Mouse (Mus musculus): ENCODE results near the gene Lrfn2.
A peak's percentile ranks its signal among the peaks of the same experiment; 100 is the strongest.

Lrfn2 gene

DNA sequence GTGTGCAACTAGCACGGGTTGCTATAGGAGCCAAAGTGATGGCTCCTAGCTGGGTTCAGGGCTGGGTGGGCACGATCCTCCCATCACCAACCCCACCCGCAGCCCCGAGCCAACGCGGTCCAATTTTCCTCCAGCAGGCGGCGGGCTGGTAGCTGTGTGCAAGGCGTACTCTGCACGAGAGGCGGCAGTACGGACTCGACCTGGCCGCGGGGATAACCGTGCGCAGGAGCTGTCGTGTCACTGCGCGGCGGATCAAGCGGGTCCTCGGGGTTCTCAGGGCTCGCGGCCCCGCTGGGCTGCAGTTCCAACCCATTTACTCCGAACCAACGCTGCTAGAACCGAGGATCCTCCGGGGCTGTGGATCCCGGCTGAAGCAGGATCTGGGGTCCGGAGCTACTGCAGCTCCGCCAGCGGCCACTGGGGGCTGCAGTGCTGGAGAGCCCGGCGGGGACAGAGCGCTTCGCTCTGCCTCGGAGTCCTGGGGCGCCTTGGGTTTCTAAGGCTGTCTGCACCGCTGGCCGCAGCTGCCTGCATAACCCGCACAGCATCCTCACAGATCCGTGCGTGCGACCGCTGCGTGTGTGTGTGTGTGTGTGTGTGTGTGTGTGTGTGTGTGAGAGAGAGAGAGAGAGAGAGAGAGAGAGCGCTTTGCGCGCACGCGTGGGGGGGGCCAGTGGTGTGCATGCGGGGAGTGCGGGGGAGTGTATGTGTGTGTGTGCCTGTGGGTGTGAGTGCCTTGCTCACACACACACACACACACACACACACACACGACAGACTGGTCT is at the start of gene Lrfn2:
Lrfn2 (plus strand) TSS at position 759 of the 785 bp plus-strand sequence.
- DNase-seq (ENCODE audit: low spot score in 2 of 2), result peak; percentile 91 to 93

GRCm38 (mm10) chr17:48887472-48888385 is 44.5 kb upstream of the Lrfn2 start:
- DNase-seq (ENCODE audit: low spot score in 2 of 2), result peak; percentile 78 to 82

- no peak for DNase-seq (ENCODE audit: low spot score in 2 of 2)
Observed at GRCm38 (mm10) chr17:48905286-48906040, 26.7 kb upstream of the Lrfn2 start.

- peak in 1 of 2 experiments; percentile 23 for DNase-seq (ENCODE audit: low spot score in 2 of 2)
Observed at GRCm38 (mm10) chr17:48913437-48913836, 18.7 kb upstream of the Lrfn2 start.

DNA sequence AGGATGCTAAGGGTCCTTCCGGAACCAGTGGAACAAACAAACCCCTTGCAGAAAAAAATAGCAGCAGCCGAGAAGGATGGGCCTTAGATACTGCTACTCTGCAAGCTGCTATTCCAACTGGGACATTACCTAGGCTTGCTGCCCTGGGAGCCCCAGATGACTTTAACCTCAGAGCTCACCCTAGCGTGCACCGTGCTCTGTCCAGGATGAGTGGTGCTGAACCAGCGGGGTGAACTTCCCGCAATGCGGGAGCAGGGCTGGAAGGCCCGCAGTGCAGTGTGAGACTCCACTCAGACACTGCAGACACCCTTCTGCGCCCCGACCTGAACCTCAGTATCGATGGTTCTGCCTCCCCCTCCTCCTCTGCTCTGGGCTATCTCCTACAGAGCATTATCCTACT is 14.8 kb upstream of the Lrfn2 start:
- no peak for DNase-seq (ENCODE audit: low spot score in 2 of 2)

- DNase-seq (ENCODE audit: low spot score in 2 of 2), result no peak
Observed at GRCm38 (mm10) chr17:48918458-48918857, 13.7 kb upstream of the Lrfn2 start.

DNA sequence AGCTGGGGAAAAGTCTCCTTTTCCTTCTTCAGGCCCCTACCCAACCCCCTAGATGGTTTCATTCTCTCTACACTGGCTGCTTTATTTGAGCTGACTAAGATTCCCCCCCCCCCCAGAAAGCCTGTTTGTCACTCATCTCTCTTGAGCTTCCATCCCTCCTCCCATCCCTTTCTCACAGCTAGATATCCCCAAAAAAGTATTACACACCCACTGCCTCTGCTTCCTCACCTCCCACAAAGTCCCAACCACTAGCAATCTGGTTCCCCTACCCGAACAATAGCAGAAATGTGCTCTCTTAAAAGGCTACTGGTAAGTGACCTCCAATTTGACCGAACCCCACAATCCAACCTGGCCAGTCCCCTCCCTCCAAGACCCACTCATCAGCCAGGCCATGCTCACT is 9.3 kb upstream of the Lrfn2 start:
- no peak for DNase-seq (ENCODE audit: low spot score in 2 of 2)

DNA sequence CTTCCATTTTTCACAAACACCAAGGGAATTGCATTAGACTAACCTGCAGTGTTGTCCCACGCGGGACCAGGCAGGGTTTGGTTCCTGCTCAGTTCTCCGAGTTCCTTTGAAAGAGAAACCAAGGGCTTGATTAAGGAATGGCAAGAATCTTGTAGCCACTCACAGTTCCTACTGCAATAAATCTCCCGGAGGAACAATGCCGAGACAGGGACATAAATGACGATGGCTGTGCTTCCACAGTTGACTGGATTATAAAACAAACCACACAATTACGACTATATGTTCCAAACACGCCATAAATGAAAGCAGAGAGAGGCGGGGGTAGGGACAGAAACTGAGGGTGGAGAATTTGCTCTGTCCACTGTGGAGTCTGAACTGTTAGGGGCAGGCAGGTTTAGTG is 6.8 kb upstream of the Lrfn2 start:
- no peak for DNase-seq (ENCODE audit: low spot score in 2 of 2)

DNA sequence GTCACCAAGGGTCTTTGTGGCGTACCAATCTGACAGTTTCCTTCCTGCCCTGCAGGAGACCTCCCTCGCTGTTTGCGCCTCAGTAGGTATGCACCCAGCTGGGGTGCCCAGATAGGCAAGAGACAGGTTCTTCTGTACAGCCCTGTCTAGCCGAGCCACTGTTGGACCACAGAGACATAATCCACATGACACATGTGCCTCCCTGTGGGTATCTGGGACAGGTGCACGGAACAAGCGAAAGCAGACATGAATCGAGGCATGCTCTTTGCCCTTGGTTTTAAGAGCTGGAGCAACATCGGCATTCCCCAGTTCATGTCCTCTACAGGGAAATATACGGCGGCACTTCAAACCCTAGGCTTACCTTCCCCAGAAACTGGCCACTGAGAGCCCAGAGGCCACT is 1.2 kb upstream of the Lrfn2 start:
- no peak for DNase-seq (ENCODE audit: low spot score in 2 of 2)

- peak; percentile 52 to 59 for DNase-seq (ENCODE audit: low spot score in 2 of 2)
Observed at GRCm38 (mm10) chr17:48932406-48932906, 277 bp downstream of the Lrfn2 start.

DNA sequence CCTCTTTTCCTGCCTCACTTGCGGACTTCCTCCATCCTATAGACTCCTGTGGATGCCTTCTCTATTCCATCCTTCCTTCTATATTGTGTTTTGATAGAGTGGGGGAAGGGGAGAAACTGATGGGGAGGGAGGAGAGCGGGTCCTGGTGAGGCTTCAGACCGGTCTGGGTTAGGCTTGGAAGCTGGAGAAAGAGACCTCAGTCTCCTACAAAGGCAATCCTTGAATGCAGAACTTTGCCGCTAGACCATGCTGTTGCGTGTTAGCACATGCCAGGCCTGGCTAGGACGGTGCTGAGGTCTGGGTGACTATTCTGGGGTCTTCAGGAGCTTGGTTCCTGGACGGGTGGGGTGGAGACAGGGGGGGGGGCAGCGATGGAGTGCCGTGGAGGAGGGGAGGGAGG is 737 bp downstream of the Lrfn2 start:
- DNase-seq (ENCODE audit: low spot score in 2 of 2), result no peak

DNA sequence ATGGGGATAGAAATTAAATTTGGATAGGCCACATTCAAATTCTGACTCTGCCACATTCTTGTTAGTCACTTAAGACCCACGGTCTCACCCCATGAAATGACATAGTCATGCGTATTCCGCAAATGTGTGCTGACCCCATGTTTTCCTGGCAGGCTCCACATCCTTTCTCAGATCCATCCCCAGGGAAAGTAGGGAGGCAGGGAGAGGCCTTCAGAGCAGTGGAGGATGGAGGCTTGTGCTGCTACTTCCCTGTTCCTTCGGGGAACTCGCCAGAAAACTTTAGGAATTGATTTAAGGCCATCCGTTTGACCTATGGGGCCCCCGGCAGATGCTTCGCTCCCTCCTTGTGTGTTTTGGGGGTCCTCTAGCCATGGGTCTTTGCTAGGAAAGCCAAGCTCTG is 3.0 kb downstream of the Lrfn2 start:
- DNase-seq (ENCODE audit: low spot score in 2 of 2), result no peak

GRCm38 (mm10) chr17:48936445-48937141 is 4.4 kb downstream of the Lrfn2 start:
- DNase-seq (ENCODE audit: low spot score in 2 of 2), result no peak

- DNase-seq (ENCODE audit: low spot score in 2 of 2), result no peak
Observed at GRCm38 (mm10) chr17:48938711-48939220, 6.6 kb downstream of the Lrfn2 start.

DNA sequence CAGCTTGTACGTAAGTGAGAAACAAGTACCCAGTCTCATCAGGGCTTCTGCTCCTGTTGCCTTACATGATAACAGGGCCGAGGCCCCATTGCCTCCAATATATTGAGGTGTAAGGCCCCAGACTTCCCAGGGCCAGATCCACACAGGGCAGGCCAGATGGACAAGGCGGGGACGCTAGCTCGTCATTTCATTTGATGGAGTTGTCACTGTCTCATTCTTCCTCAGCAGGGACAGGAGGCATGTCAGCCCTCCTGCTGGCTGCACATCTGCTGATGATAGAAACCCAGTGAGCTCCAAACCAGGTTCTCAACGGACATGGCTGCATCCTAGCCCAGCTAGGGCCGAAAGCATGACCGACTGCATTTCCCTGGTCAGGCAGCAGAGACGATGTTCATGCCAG is 14.1 kb downstream of the Lrfn2 start:
- no peak for DNase-seq (ENCODE audit: low spot score in 2 of 2)

DNA sequence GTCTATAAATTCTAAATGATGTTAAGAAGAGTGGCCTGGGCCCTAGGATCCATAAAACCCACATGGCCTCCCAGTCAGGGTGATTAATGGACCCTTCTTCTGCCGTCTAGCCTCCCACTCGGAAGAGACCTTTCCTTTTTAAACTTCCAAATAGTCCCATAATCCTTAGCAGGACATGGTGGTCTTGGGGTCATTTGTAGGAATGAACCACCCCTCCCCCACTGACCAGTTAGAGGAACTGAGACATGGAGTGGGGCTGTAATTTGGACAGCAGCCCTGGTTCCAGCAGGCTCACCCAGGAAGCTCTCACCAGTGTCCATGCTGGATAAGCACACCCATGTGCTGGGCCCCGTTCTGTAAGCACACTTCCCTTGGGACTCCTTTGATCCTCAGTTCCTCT is 14.6 kb downstream of the Lrfn2 start:
- no peak for DNase-seq (ENCODE audit: low spot score in 2 of 2)

DNA sequence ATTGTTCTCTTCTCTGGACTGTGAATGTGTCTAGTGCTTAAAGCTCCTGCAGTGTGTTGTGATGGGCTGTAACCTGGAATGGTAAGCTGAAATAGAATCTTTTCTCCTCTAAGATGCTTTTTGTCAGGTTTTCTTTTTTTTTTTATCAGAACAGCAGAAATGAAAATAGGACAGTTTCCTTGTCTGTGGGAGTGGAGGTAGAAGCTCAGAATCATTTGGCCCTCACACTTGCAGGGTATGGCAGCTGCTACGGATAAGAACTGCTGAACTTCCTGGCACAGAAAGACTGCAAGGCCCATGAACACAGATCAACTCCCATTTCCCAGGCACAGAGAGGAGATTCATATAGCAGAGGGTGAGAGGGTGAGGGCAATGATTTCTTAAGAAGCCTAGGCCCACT is 19.1 kb downstream of the Lrfn2 start:
- no peak for DNase-seq (ENCODE audit: low spot score in 2 of 2)

DNA sequence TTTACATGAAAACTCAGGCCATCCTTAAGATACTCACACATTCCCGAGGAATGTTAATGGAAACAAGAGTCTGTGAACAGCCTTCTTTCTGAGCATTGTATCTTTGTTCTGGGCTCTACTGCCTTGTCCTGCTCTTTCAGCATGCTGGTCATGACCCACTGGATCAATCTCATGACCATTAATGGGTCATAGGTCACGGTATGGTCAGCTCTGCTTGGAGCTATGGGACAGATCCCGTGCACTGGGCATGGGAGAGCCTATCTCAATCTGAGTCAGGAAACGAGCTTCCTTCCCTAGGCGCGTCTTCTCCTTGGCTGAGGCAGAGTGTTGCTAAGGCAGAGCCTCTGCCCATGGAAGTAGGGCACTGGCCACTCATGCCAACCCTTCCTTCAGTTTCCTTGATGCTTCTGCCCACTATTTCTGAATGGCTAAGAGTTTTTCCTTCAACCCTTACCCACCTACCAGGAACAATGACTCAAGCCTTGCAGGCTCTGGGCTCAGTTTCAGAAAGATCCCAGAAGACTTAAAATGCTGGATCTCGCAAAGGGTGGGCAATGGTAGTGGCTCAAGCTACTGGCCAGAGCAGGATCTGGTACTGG is 24.0 kb downstream of the Lrfn2 start:
- DNase-seq (ENCODE audit: low spot score in 2 of 2), result no peak

DNA sequence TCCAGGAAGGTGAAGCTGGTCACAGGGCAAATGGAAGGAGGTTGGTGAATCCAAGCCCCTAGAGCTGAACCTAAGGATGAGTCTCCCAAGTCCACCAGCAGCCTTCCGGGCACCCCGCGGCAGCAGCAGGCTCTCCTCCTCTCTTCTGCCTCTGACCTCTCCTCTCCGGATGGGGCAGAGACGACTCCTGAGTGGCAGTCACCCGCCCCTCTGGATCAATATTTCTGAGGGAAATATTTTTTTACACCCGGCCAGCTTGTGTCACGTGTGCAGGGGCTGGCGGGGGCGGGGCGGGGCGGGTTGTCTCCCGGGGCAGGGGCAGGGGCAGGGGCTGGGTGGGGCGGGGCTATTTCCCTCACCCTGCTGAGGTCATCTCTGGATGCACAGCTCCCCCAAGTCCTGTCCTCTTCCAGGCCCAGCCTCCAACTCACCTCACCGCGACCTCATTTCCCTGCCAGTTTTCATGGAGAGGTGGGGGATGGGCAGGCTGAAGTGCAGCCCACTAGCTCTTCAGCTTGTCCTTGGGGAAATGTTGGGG is 28.1 kb downstream of the Lrfn2 start:
- DNase-seq (ENCODE audit: low spot score in 2 of 2), result no peak

GRCm38 (mm10) chr17:48962646-48963045 is 30.5 kb downstream of the Lrfn2 start:
- no peak for DNase-seq (ENCODE audit: low spot score in 2 of 2)

Data from right cerebral cortex, adult 2 months (tissue).